Mouse (Mus musculus) lung, postnatal 36 days (tissue): ENCODE data around the gene Gm10065.
A peak's percentile ranks its signal among the peaks of the same experiment; 100 is the strongest.
"Not testable (repeated sequence)": the region's sequence is repeated elsewhere in the genome, so short reads cannot be mapped to it uniquely, and the experiment has no call there.

Experiments
- DNase-seq: peaks from one replicate; pipeline ENCODE4 v3.0.0; 2022; ENCODE audit warnings: mixed read lengths

Gm10065 gene

DNA sequence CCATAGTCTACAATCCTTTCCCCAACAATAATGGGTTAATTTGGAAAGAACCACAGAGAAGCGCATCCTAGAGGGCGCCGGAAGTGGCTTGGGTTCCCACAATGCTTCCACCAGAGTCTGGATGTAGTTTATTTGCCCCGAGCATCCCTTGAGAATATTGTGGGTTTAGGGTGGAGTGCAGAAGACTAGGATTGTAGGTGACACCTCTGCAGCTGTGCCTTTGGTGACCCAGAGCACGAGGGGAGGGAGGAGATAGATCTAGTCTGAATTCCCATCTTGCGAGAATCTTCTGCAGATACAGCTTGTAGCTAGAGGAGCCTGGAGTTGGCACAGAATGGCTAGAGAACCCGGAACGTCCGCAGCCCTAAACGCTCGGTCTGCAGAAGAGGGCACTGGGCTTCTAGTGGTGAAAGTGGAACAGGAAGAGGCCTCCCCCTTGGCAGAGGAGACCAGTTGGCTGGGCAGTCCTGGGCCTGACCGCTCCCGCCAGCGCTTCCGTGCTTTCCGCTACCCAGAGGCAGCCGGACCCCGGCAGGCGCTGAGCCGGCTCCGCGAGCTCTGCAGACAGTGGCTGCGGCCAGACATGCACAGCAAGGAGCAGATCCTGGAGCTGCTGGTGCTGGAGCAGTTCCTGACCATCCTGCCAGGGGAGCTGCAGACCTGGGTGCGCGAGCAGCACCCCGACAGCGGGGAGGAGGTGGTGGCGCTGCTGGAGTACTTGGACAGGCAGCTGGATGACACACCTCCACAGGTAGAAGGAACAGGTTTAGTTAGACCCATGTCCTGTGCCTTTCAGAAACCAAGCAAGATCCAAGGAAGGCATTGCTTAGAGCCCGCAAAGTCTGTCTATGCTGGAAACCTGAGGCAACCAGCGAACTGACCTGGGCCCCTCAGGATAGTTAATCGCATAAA is at the start of gene Gm10065, which contains the start of gene Zkscan4:
TSS of gene Gm10065 (minus strand) at position 683 of the 912 bp plus-strand sequence.
TSS of gene Zkscan4 (plus strand) at position 149 of the 912 bp plus-strand sequence.
- peak; percentile 72 for DNase-seq

DNA sequence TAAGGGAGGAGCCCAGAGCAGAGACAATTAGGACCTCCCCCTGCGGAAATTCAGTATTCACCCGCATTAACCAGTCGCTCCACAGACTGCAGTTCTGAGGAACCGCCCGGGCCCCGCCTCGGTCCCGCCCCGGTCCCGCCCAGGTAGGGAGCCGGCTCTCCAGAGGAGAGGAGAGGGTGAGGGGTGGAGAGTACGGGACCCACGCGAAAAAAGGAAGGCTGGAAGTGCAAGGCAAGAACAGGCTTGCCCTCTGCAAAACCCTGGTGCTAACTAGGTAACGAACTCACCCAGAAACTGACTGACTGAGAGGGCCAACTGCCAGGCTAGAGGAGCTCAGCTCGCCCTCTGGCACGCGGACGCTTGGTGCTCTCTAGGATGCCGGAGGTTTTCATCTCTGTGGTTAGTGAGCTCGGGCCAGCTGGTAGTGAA is 27.0 kb upstream of the Gm10065 start:
- DNase-seq, result peak; percentile 87

DNA sequence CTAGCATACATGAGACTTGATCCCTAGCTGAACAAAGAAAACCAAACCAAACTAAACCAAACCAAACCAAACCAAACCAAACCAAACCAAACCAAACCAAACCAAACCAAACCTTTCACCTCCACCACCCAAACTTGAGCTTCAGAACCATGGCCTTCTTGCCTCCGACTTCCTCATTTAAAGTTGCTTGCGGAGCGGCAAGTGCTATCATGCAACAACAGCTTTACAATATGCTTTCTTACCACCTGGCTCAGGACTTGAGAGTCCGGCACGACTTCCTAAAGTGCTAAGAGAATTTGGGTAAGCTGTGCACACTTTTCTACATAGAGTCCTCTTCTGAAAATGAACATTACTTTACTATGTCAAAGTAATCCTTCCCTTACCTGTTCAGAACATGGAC is 23.1 kb upstream of the Gm10065 start:
- DNase-seq, result no peak

DNA sequence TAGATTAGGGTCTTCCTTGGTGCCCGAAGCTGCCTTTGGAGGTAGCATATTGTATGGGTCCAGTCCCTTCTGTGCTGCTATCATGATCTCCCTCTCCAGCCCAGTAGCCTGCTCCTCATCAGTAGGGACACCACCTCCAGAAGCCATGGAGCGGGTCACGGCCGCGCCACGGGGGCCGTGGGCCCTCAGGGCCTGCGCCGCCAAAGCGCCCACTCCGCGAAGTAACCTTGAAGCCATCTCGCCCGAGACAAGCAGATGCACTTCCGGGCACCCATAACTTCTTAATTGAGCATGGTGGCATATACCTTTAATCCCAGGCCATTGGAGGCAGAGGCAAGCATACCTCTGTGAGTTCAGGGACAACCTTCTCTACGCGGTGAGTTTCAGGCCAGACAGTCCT is 21.9 kb upstream of the Gm10065 start, which contains the start of gene Gm11273:
TSS of gene Gm11273 (minus strand) at position 237 of the 400 bp plus-strand sequence.
- DNase-seq, result not testable (repeated sequence)

DNA sequence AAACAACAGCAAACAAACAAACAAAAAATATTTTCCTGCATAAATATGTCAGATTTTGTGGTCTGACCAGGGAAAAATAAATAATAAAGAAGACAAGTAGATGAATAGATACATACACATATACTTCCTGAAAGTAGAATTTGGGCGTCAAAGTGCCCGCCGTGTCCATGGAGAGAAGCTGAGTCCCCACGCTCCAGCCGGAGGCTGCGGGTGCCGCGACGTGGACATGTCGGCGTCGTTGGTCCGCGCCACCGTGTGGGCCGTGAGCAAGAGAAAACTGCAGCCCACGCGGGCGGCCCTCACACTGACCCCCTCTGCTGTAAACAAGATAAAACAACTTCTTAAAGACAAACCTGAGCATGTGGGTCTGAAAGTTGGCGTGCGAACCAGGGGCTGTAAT is 15.8 kb upstream of the Gm10065 start, which contains the start of gene AK157302:
TSS of gene AK157302 (plus strand) at position 144 of the 400 bp plus-strand sequence.
- DNase-seq, result no peak

DNA sequence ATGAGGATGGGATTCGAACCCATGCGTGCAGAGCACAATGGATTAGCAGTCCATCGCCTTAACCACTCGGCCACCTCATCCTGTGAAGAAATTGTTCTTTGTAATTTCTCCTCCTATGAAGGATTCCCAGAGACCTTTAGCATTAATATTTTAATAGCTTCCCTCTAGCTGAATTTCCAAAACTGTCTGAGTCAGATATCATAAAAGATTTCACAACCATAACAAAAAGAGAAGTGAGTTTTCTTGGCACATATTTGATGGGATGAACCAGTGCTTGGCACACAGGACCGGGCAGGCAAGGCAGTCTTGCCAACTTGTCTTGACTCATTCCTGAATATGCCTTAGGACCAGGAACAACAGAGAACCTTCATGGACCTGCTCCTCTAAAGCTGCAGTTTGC is 13.6 kb upstream of the Gm10065 start:
- DNase-seq, result no peak

DNA sequence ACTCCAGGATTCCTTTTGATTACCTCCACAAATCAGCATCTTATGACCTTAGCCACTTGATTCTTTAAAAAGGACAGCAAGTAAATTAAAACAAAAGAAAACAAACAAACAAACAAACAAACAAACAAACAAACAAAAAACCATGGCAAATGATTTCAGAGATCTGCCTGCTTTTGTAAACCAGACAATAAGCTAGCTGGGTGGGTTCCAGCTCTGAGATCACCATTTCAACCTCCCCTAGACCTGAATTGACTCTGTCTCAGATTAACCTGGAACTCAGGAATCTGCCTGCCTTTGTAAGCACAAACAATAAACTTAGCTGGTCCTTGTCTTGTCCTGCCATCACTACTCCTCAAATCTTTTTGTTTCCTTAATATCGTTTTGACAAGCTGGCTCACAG is 7.6 kb upstream of the Gm10065 start:
- no peak for DNase-seq

DNA sequence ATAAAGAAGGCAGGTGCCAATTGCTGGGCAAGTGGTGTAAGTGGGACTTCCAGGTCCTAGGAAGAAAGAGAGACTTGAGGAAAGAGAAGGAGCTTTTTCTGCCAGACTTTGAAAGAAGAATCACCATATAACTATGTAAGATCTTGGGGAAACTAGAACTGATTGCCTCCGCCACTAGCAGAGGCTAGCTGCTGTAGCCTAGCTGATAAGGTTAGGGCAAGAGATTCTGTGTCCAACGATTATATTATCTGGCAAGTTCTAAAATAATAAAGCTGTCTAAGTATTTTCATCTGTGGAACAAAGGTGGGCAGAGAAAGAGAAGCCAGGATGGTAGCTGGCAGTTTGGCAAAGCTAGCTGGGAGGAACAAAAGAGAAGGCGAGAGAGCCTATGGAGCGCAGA is 6.8 kb downstream of the Gm10065 start:
- DNase-seq, result no peak

DNA sequence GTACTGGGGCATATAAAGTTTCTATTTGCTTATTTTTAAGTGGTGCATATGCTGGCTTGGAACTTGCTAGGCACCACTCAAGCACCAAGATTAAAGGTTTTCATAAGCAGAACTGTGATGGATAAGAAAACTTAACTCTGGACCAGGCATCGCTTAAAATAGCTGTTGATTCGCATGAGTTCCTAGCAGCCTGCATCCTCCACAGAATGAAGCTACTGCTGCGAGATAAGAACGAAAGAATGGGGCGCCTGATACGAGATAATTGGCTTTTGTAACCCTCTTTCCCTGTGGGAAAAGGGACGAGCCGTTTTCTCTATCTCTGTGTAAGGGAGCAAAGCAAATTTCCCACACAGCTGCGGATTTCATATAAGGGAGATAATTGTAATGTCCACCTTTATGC is 10.1 kb downstream of the Gm10065 start:
- no peak for DNase-seq

DNA sequence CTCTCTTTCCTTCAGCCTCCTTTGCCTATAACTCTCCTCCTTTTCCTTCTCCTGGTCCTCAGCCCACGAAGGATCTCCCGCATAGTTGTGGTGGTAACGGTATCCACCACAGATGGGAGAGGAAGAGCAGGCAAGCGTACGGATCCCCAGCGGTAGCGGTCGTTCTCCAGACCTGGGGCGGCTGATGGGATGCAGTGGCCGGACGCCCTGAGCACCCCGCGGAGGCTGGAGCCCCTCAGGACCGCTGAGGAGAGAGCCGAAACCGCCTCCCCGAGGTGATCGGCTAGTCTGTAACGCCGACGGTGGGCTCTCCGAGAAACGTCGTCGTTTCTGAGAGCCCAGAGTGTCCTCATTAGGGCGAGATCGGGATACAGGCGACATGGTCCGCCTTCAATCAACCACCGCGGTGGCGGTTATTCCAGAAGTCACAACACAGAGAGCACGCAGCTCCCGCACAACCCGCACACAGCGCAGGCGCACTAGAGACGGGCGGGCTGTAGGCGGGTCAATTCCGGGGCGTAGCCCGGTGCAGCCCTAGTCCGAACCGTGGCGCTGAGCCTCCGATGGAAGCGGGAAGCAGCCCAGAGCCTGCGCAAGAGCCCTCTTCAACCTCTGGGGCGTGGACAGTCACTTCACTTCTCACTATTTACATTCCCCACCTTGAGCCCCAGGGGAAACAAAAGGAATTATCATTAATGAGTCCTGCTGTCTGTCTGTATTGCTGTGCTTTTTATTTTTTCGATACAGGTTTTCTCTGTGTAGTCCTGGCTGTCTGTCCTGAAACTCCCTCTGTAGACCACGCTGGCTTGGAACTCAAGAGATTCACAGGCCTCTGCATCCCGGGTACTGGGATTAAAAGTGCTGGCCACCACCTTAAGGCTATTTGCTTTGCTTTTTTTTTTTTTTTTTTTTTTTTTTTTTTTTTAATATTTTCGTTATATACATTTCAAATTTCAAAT is 10.9 kb downstream of the Gm10065 start, which contains the start of gene Nkapl:
TSS of gene Nkapl (minus strand) at position 449 of the 959 bp plus-strand sequence.
- DNase-seq, result peak; percentile 90

DNA sequence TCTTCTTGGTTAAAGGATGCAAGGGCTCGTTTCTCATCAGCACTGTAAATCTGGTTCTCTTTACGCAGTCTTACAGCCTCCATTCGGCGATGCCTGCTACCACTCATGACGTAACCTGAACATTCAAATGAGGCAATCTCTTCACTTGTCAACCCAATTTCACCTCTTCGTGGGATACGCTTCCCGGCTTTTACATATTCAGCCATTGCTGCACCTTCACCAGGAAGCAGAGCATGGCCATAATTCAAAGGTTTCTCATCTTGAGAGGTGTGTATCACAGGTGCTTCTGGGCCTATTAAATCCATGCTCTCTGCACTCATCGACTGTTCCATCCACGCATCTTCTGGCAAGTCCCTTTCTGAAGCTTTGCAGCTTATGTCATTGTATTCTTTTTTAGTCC is 11.9 kb downstream of the Gm10065 start:
- no peak for DNase-seq

DNA sequence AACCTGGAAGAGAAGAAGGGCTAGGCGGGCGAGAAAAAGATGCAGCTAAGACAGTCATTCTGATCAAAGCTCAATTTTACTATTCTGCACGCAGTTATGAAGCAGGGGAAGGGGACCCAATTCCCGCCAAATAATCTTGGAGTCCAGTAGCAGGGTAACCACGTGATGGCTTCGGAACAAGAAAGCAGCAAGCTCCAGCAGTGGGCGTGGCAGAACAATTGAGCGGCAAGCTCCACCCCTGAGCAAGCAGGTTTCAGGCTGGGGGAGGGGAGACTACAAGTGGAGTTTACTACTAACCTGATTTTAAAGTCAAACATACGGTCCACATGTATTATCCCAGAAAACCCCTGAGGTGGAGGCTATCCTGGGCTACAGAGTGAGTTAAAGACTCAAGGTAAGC is 16.7 kb downstream of the Gm10065 start:
- not testable (repeated sequence) for DNase-seq

DNA sequence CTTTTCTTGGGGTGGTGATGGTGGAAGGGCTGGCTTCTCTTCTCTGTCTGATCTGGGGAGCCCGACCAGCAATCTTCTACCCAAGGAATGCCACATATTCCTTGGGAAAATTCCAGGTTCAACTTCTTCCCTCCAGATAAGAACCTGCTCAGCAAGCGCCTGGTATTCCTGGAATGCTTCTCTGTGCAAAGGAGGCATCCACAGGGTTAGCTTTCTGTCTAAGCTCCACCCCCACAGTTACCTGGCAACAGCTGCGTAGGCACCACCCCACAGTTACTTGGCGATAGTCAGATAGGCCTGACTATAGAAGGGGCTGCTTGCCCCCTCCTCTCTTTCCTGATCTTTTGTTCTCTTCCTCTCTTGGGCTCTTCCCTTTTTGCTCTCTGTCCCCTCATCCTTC is 22.9 kb downstream of the Gm10065 start:
- peak; percentile 65 for DNase-seq

DNA sequence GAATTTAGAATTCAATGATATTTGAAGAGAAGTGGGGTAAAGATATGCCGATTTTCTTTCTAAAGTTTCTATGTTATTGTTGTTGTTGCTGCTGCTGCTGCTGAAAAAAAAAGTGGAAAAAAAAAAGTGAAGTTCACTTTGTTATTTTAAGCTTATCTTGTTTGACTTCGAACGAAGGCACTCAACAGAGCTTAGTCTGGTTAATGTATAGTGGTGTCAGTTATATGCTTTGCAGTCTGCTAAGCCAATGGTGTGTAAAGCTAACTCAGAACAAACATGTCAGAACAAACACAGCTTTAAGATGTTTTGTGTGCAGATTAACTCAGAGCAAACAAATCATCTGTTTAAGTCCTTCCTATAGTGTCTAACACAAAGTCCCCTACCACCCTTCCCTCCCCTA is 25.1 kb downstream of the Gm10065 start:
- no peak for DNase-seq

DNA sequence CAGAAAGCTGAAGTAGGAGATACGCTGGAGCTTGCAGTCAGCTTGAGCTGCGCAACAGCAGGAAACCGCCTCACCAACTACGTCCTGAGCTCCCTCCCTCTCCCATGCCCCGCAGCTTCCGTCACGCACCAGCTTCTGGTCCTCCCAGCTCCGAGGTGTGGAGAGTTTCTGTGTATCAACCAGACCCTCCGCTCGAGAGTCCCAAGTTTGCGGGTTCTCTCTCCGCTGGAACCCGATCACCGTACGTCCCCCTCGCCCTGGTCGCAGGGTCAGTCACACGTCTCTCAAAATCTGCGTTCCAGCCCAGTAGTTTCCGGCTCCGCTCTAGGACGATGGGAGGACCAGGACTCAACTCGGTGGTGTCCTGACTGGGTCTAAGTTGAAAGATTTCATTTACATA is 25.8 kb downstream of the Gm10065 start, which contains the start of gene Zscan26:
TSS of gene Zscan26 (minus strand) at position 282 of the 400 bp plus-strand sequence.
- DNase-seq, result peak; percentile 92

DNA sequence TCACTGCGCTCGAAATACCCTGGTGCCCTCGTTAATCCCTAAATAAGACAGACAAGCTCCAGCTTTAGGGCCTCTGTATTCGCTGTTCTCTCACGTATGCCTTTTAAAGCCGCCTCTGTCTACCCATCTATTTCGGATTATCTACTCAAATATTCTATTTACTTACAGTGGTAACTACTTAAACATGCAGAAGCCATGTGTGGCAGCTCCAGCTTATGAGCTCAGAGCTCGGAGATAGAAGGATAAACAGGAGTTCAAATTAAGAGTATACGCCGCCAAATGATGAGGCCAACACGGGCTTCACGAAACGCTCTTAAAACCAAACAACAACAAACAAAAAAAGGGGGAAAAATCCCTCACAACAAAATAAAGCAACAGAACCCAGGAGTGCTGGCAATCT is 26.2 kb downstream of the Gm10065 start:
- DNase-seq, result no peak

DNA sequence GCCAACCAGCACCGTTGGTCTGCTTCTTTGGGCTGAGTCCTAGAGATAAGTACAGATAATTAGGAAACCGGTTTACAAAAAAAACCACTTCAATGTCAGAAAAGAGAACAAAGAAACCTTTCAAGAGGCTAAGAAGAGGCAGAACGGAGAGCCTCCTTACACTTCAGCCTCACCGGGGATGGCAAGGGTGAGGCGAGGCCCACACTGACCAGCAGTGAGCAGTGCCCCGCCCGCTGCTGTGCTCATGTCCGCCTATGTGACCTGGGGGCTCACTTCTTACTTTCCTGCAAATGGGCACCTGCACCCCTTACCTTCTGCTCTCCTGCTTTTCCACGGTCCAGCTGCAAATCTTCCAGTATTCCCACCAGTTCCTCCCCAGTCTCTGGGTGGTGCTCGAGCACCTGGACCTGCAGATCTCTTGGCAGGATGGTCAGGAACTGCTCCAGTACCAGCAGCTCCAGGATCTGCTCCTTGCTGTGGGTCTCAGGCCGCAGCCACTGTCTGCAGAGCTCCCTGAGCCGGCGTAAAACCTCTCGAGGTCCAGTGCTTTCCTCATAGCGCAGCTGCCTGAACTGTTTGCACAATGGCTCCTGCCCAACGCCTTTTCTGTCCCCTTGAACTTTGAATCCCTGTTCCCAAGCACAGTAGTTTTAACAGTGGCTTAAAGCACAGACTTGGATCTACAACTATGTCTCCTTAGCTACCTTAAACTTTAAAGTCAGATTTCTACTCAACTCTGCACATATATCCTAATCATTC is 31.2 kb downstream of the Gm10065 start:
- DNase-seq, result peak; percentile 42

DNA sequence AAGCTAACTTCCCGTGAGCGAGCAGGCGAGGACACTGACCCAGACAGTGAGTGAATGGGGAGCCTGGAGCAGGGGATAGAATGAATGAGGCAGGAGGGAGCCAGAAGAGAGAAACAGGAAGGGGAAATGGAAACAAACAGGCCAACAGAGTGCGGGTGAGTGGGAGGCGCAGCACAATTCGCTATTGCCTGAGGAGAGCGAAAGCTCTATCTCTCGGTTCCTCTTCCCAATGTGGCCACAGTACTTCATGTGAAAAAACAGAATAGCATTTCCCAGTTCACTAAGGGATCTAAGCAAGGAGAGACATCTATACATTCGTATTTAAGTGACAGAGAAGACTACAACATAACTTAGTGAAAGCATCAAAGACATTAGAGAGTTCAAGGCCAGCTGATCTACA is 32.4 kb downstream of the Gm10065 start:
- DNase-seq, result no peak

DNA sequence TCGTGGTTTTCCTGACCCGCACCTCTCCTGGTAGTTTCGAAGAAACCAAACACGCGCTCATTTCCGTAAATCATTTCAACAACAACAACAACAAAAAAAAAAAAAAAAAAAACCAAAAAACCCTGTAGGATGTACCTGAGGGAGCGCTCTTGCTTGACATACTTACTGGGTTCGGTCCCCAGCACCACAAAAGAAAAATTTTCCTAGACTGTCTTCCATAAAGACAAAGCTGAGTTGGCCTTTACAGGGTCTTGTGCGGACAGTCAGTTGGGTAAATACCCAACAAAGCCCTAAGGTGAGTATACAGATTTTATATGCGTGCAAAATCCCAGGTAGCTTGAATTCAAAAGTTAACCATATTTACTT is 38.1 kb downstream of the Gm10065 start:
- no peak for DNase-seq

DNA sequence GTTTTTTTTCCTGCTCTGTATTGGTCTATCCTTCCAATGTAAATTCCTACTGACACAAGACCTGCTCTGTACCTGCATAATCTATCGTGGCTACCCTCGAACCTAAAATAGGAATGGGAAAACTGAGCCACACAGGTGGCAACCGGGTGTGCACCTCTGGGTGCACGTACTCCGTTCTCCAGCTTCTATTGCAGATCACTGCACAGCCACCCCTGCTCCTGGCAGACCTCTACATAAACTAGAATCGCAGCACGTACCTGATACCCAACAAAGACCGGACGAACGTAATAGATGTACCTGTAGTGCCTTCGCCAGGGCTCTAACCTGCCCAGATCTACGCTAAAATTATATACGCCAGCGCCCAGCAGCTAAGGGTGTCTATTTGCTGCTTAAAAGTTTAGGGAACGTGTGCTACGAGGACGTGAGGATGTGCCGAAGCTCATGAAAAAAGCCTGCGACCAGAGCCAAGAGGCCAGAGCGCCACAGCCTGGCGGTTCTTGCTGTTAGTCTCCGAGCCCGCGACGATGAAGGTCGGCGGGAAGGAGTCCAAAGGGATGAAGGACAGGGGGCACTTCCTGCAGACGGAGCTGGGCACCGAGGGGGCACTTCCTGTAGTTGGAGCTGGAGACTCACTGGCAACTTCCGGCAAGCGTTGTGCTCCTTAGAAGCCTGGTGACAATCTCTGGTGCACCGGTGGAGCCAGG is 38.6 kb downstream of the Gm10065 start, which contains the start of gene Pgbd1:
TSS of gene Pgbd1 (minus strand) at position 556 of the 704 bp plus-strand sequence.
- DNase-seq, result peak; percentile 61

DNA sequence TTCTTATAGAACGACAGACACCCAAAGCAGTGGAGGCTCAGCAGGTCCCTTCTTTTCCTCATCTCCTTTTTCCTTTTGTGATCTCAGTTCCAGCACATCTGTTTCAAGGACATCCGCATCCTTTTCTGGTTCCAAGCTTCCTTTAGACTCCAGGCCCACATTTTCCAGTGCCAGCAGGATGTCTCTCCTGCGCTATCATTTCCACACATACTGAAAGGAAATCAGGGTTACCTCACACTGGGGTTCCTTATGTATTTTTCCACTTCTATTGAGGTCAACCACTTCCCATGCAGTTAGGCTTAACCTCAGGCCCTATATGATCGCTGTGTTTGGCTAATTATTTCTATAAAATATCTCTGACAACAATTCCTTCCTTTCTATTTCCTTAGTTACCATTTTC is 43.8 kb downstream of the Gm10065 start:
- no peak for DNase-seq
